Mouse (Mus musculus): ENCODE results near the gene Hexim1. TPM values are rescaled to one million over a fixed set of nuclear protein-coding genes. Genes with fewer than 3 reads are reported as not detected.

The Hexim1 gene
- polyA plus RNA-seq, 1 experiment from 2014 or later = 5.0 TPM

DNA sequence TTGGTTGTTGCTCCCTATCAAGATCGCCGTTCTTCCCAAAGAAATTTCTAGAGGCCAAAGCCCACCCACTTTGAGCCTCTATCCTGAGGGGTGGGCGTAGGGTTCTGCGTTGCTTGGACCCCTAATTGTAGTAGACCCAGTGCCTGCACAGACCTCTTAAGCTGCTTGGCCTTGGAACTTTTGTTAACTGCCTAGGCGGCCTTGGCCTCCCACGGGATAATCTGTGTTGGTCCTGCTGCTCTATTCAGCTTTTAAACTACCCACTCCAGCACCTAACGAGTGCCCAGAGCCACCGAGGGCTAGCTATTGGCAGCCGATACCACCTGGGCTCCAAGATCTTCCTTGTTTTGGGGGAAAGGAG is 3.5 kb upstream of the Hexim1 start:
- Histone ChIP-seq H3K27ac (peak overlapping the region; percentile 79), H3K9ac (peak overlapping the region; percentile 47; the same call in 1 of the 2 replicates), H3K4me3 (replicated peaks) (peak overlapping the region; percentile 46), H3K27me3 (no peaks in the 10 kb centered on the region), H3K36me3 (no peaks in the 10 kb centered on the region), H3K9me3 (replicated peaks) (no peaks in the 10 kb centered on the region), H3K4me2 (peak overlapping the region; percentile 76), H3K4me1 (peaks cover 39% of the 10 kb centered on the region)
- ATAC-seq (replicated peaks; ENCODE audit: low FRiP score) = no peak
- WGBS = 23% methylated on average over 9 of the region's 9 CpGs

DNA sequence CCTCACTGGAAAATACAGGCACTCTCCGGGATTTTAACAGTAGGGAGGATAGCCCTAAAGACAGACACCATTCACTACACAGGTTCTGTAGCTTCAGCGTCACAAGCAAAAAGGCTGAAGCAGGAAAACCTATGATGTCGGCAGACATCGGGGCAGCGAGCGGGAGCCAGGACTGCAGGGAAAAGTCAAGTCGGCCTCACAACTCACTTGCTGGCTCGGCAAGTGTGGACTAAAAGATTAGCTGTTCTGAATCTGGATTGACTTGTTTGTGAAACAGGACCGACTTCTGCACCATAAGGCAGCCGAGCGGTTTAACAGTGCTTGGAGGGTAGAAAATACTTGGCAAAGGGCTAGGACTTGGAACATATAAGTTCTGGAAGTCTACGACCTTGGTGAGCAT is 3.0 kb upstream of the Hexim1 start:
- H3K9ac ChIP-seq = no peak overlapping the region
- no peaks in the 10 kb centered on the region for H3K27me3 ChIP-seq
- no peak overlapping the region for H3K4me3 ChIP-seq (replicated peaks)
- WGBS = 46% methylated on average over 12 of the region's 12 CpGs
- H3K4me2 ChIP-seq = no peak overlapping the region; the same call in 1 of the 2 replicates
- no peaks in the 10 kb centered on the region for H3K36me3 ChIP-seq
- H3K27ac ChIP-seq = peak overlapping the region; percentile 79
- H3K9me3 ChIP-seq (replicated peaks) = no peaks in the 10 kb centered on the region
- H3K4me1 ChIP-seq = peaks cover 43% of the 10 kb centered on the region
- ATAC-seq (replicated peaks; ENCODE audit: low FRiP score) = no peak

DNA sequence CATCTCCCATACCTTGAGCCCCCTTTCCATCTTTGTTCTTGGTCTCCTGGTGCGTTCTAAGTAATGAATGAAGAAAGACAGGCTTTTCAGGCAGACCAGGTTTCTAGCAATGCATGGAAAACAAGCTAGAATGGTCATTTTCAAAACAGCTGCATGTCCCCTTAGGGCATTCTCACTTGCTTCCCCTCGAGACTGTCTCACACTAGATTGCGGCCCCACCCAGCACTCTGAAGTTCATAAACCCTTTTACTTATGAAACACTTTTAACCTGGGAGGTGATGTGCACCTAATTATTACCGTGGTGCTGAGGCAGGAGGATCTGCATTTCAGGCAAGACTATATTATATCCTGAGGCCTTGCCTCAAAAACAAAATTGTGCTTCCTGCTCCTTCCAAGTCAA is 2.3 kb upstream of the Hexim1 start:
- Histone ChIP-seq H3K9me3 (replicated peaks) (no peaks in the 10 kb centered on the region), H3K4me1 (peaks cover 50% of the 10 kb centered on the region), H3K36me3 (no peaks in the 10 kb centered on the region), H3K27ac (no peak overlapping the region), H3K4me2 (no peak overlapping the region), H3K4me3 (replicated peaks) (no peak overlapping the region), H3K9ac (no peak overlapping the region), H3K27me3 (no peaks in the 10 kb centered on the region)
- no peak for ATAC-seq (replicated peaks; ENCODE audit: low FRiP score)
- WGBS = 82% methylated on average over 4 of the region's 4 CpGs

DNA sequence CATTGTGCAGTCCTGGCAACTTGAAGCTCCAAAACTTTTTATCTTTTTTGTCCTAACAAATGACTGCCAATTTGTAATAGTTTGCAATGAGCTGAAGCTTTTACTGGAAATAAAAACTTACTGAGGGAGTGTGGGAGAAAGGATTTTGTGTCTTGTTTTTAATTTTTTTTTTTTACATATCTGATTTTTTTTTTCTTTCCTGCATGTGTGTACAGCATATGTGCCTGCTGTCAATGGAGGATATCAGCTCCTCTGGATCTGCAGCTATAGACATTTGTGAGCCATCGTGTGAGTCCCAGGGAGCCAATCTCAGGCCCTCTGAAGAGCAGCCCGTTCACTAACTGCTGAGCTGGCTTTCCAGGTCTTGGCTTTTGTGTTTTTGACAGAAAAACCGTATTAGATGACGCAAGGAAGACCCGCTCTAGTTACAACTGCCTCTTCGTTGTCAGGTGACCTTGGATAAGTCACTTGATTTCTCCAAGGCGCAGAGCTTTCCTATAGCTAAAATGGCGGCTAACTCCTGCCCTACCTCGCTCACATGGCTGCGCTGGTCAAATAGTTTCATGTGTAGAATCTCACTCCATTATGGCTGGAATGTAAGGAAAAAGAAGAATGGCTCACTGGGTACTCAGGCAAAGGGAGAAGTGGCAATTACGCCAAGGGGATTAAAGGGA is 1.6 kb upstream of the Hexim1 start:
- H3K9me3 ChIP-seq (replicated peaks) = no peaks in the 10 kb centered on the region
- no peaks in the 10 kb centered on the region for H3K27me3 ChIP-seq
- H3K4me3 ChIP-seq (replicated peaks) = peak overlapping the region; percentile 74
- peak overlapping the region; percentile 96 for H3K27ac ChIP-seq
- peak overlapping the region; percentile 89 for H3K4me2 ChIP-seq
- H3K9ac ChIP-seq = peak overlapping the region; percentile 72
- no peak for ATAC-seq (replicated peaks; ENCODE audit: low FRiP score)
- no peaks in the 10 kb centered on the region for H3K36me3 ChIP-seq
- 87% methylated on average over 11 of the region's 11 CpGs for WGBS
- H3K4me1 ChIP-seq = peaks cover 54% of the 10 kb centered on the region

DNA sequence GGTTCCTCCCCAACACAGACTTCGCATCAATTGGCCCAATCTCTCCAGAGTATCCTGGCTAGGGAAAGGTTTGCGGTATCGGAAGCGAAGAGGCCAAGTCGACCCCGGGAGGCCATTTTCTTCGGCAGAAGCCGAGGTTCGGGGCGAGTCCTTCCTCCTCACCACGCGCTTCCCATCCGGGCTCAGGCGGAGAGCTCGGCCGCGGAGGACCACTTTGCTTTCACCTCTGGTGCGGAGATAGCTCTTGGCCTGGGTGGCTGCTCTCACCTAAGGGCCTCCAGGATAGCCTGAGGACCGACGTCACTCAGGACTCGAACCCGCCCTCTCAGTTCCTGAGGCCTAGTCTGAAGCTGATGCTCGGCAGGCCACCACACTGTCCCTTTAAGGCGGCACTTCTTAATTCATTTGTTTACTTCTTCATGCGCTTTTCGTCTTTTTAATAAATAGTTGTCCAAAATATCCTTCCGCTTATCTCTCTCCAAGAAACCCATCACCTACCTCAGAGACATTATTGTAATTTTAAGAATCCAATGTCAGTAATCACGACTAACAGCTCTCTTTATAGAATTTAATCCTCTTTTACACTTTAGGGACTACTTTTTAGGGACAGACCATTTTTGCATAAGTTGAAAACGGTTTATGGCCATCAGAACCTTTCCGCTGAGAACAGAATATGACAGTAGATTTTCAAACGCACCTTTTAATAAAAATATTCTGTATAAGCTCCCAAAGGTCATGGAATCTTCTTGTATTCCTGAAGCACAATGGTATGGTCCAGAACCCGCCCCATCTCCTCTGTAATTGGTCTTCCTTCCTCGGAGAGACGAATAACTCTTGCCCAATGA is 646 bp upstream of the Hexim1 start:
- H3K36me3 ChIP-seq = no peaks in the 10 kb centered on the region
- H3K4me1 ChIP-seq = peaks cover 56% of the 10 kb centered on the region
- H3K4me3 ChIP-seq (replicated peaks) = peak overlapping the region; percentile 74
- H3K27me3 ChIP-seq = no peaks in the 10 kb centered on the region
- peak; percentile 80 for ATAC-seq (replicated peaks; ENCODE audit: low FRiP score)
- no peaks in the 10 kb centered on the region for H3K9me3 ChIP-seq (replicated peaks)
- peak overlapping the region; percentile 96 for H3K27ac ChIP-seq
- WGBS = under 1% methylated on average over 34 of the region's 34 CpGs
- peak overlapping the region; percentile 72 for H3K9ac ChIP-seq
- peak overlapping the region; percentile 89 for H3K4me2 ChIP-seq

DNA sequence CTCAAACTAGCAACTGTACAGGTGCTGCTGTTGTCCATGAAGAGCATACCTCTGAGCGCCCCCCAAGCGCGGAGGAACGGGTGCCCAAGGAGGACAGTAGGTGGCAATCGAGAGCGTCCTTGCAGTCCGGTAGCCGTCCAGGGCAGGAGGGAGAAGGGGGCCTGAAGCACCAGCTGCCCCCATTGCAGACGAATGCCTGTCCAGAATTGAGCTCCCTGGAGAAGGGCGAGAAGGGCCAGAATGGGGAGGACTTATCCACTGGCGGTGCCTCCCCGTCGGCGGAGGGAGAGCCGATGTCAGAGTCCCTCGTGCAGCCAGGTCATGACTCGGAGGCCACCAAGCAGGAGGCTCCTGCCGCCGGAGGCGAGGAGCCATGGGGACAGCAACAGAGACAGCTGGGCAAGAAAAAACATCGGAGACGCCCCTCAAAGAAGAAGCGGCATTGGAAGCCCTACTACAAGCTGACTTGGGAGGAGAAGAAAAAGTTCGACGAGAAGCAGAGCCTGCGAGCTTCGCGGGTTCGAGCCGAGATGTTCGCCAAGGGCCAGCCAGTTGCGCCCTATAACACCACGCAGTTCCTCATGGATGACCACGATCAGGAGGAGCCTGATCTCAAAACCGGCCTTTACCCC is 1.0 kb downstream of the Hexim1 start:
- under 1% methylated on average over 35 of the region's 35 CpGs for WGBS
- Histone ChIP-seq H3K27ac (peak overlapping the region; percentile 95), H3K36me3 (no peaks in the 10 kb centered on the region)

DNA sequence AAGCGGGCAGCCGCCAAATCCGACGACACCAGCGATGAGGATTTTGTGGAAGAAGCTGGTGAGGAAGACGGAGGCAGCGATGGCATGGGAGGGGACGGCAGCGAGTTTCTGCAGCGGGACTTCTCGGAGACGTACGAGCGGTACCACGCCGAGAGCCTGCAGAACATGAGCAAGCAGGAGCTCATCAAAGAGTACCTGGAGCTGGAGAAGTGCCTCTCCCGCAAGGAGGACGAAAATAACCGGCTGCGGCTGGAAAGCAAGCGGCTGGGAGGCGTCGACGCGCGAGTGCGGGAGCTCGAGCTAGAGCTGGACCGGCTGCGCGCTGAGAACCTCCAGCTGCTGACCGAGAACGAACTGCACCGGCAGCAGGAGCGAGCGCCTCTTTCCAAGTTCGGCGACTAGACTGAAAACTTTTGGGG is 1.6 kb downstream of the Hexim1 start:
- Histone ChIP-seq H3K9ac (peak overlapping the region; percentile 78), H3K4me2 (peak overlapping the region; percentile 89), H3K27me3 (no peaks in the 10 kb centered on the region), H3K36me3 (no peaks in the 10 kb centered on the region), H3K27ac (peak overlapping the region; percentile 95), H3K4me1 (peaks cover 42% of the 10 kb centered on the region), H3K4me3 (replicated peaks) (peak overlapping the region; percentile 74), H3K9me3 (replicated peaks) (no peaks in the 10 kb centered on the region)
- WGBS = under 1% methylated on average over 38 of the region's 38 CpGs
- ATAC-seq (replicated peaks; ENCODE audit: low FRiP score) = no peak

More for the DNA sequence above, 1.0 kb downstream of the Hexim1 start:
- peak overlapping the region; percentile 89 for H3K4me2 ChIP-seq
- H3K4me1 ChIP-seq = peaks cover 47% of the 10 kb centered on the region
- no peaks in the 10 kb centered on the region for H3K27me3 ChIP-seq
- peak; percentile 24; the same call in 1 of the 2 replicates for ATAC-seq (replicated peaks; ENCODE audit: low FRiP score)
- H3K4me3 ChIP-seq (replicated peaks) = peak overlapping the region; percentile 74
- peak overlapping the region; percentile 78 for H3K9ac ChIP-seq
- no peaks in the 10 kb centered on the region for H3K9me3 ChIP-seq (replicated peaks)

DNA sequence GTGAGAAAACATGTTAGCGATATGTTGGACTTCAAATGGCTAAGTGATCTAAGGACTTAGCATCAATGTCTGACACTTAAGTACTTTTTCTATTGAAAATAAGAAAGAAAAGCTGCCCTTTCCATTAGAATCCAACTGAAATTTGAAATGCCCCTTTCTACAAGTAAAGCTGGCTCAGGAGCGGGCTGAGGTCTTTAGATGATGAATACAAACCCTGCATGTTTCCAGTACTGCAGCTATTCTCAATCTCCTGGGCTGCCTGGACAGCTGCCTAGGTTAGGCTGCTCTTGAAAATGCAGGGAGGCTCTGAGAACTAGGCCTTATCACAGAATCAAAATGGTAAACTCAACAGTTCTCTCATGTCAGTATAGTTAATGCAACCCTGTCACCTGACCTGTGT is 2.8 kb downstream of the Hexim1 start:
- Histone ChIP-seq H3K36me3 (no peaks in the 10 kb centered on the region), H3K4me2 (peak overlapping the region; percentile 89), H3K27ac (no peak overlapping the region), H3K9me3 (replicated peaks) (no peaks in the 10 kb centered on the region), H3K9ac (no peak overlapping the region), H3K4me1 (peaks cover 30% of the 10 kb centered on the region), H3K27me3 (no peaks in the 10 kb centered on the region), H3K4me3 (replicated peaks) (peak overlapping the region; percentile 74)
- no peak for ATAC-seq (replicated peaks; ENCODE audit: low FRiP score)
- 92% methylated on average over 2 of the region's 2 CpGs for WGBS

DNA sequence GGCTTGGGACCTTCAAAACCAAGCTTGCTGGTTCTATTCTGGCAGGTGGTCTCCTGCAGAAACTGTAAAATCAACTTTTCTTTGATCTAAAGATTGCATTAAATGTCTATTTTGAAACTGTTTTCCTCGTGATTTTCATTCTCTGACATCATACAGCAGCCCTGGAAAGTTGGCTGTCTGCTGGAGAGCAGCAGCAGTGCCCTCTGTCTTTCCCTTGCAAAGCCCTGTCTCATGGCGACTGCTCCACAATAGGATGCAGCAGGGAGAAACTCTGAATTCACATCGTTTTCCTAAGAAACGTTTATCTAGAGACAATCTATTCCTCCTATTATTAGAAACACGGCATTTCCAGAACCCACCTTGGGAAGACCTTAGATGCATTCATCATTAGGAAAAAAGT is 3.6 kb downstream of the Hexim1 start:
- Histone ChIP-seq H3K4me3 (replicated peaks) (no peak overlapping the region), H3K27me3 (no peaks in the 10 kb centered on the region), H3K4me2 (no peak overlapping the region), H3K9ac (no peak overlapping the region), H3K36me3 (no peaks in the 10 kb centered on the region), H3K27ac (no peak overlapping the region), H3K4me1 (peaks cover 25% of the 10 kb centered on the region), H3K9me3 (replicated peaks) (no peaks in the 10 kb centered on the region)
- 49% methylated on average over 5 of the region's 5 CpGs for WGBS
- no peak for ATAC-seq (replicated peaks; ENCODE audit: low FRiP score)

DNA sequence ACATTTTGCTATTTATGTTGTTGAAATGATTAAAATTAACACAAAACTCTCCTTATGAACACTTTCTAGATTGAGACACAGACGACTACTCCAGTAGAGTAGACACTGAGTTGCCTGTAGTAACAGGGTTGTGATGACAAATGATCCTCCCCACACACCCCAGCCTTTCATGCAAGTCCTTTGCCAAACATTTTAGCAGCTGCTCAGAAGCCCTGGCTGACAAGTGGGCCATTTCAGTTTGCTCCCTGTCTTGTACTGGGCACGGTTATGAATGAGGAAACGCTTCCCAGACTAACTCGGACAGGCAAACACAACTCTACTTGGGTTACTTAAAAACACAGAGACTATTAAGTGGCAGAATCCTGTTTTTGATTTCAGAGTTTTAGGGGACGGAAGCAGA is 4.3 kb downstream of the Hexim1 start:
- no peak for ATAC-seq (replicated peaks; ENCODE audit: low FRiP score)
- H3K4me1 ChIP-seq = peaks cover 20% of the 10 kb centered on the region
- 54% methylated on average over 5 of the region's 5 CpGs for WGBS
- H3K9ac ChIP-seq = no peak overlapping the region
- no peaks in the 10 kb centered on the region for H3K36me3 ChIP-seq
- no peaks in the 10 kb centered on the region for H3K27me3 ChIP-seq
- no peak overlapping the region for H3K4me3 ChIP-seq (replicated peaks)
- H3K4me2 ChIP-seq = no peak overlapping the region
- H3K27ac ChIP-seq = no peak overlapping the region
- H3K9me3 ChIP-seq (replicated peaks) = no peaks in the 10 kb centered on the region

DNA sequence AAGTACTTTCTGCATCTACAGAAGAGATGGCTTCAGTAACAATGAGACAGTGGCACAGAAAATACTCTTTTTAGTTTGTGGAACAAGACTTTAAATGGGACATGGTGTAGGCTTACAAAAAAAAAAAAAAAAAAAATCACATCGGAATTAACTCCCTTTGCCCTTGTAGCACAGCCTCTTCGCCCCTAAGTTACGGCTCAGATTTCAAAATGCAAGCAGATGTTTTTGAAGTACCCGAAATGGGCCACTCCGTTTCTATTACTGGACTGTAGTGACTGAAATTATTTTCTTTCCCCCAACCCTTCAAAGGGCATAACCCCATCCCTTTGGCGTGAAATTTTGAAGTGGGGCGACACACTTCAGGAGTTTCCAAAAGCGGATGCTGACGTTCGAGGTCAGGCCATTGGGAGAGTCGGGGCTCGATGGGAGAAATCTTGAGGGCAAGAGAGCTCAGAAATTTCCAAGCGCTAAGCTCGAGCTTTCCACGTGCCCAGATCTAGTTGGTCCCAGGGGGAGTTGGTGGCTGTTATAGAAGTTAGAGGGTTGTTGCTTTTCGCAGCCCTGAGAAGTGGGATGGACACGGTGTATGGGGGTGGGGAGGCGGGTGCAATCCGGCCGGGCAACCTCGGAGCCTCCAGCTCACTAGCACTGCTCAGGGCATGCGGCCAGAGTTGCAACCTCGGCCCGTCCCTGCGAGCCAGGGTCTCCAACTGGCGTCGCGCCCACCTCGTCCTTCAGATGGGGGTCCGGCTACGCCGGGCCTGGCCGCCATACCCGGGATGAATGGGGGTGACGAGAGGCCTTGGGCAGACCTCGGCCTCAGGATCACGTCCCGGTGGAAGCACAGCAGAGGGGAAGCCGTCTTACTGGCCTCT is 15.9 kb downstream of the Hexim1 start, which contains the start of gene Hexim2:
Gene Hexim2 (plus strand): TSS at position 729 of the 875 bp plus-strand sequence.
- Histone ChIP-seq H3K9ac (peak within 1 kb of the TSS; percentile 88), H3K27me3 (no peaks in the 10 kb centered on the region), H3K36me3 (0 out of 2 replicates have a peak, but pooled peaks cover 7% of the 10 kb centered on the region), H3K27ac (peak within 1 kb of the TSS; percentile 95), H3K9me3 (replicated peaks) (no peaks in the 10 kb centered on the region), H3K4me1 (peaks cover 35% of the 10 kb centered on the region), H3K4me3 (replicated peaks) (peak within 1 kb of the TSS; percentile 64), H3K4me2 (peak within 1 kb of the TSS; percentile 71)
- peak; percentile 66 for ATAC-seq (replicated peaks; ENCODE audit: low FRiP score)
- under 1% methylated on average over 39 of the region's 39 CpGs for WGBS
